Mouse (Mus musculus): ENCODE data around the gene Ly6g5b.

- TF ChIP-seq CTCF (IDR thresholded peaks at IDR 0.05; ENCODE audit: low read depth, low read length) = peak; percentile 64
- TF ChIP-seq POLR2A (IDR thresholded peaks at IDR 0.05; ENCODE audit: extremely low read depth, insufficient read depth, low read length) = no peak
These were observed 9.4 kb downstream of the Ly6g5b start for GRCm38 (mm10) chr17:35105740-35106389.

Data from liver, adult 2 months (tissue).